Mouse (Mus musculus): ENCODE measurements around the gene Tiam1. TPM values are rescaled to one million over a fixed set of nuclear protein-coding genes. Genes with fewer than 3 reads are reported as not detected.
A peak's percentile ranks its signal among the peaks of the same experiment; 100 is the strongest.

Gene Tiam1
- polyA plus RNA-seq, 1 experiment from 2014 or later, result 18.8 TPM

DNA sequence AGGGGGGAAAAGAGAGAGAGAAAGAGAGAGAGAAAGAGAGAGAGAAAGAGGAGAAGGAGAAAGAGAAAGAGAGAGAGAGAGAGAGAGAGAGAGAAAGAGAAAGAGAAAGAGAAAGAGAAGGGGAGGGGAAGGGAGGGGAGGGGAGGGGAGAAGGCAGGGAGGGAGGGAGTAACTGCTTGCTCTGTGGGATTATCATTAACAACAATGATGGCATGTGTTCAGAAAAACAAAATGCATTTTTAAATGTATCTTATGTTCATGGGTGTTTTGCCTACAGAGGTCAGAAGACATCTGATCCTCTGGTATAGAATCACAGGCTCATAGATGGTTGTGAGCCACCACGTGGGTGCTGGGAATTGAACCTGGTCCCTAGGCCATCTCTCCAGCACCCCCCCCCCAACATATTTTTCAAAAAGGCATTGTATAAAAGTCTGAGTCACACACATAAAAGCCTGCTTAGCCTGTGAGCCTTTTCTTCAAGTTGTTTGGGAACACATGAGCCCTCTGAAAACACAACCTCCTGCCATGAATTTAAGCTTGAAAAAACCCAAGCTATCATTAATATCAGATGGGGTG lies 237.8 kb downstream of the Tiam1 start:
- no peaks in the 10 kb centered on the region for H3K9me3 ChIP-seq (ENCODE audit: control insufficient read depth, low read length)
- TF ChIP-seq EP300 (optimal IDR thresholded peaks at IDR 0.05), result no peak
- no peak for TF ChIP-seq CTCF (IDR thresholded peaks at IDR 0.05; ENCODE audit: low read depth)
- DNase-seq (ENCODE audit: low spot score) (no peak), ATAC-seq (ENCODE audit: low FRiP score, low TSS enrichment) (no peak)
- WGBS, result 86% methylated on average over 1 of the region's 1 CpGs
- no peak overlapping the region for H3K9ac ChIP-seq (ENCODE audit: low read length)
- no peak overlapping the region for H3K27ac ChIP-seq (replicated peaks)
- no peak overlapping the region for H3K4me2 ChIP-seq (replicated peaks; ENCODE audit: low read depth)
- no peaks in the 10 kb centered on the region for H3K27me3 ChIP-seq (ENCODE audit: control insufficient read depth, insufficient read depth, low read length)
- H3K4me1 ChIP-seq (replicated peaks; ENCODE audit: control insufficient read depth, insufficient read depth), result no peaks in the 10 kb centered on the region
- H3K4me3 ChIP-seq (ENCODE audit: low read depth, low read length), result no peak overlapping the region
- H3K36me3 ChIP-seq (ENCODE audit: control insufficient read depth, insufficient read depth, low read length), result no peaks in the 10 kb centered on the region

GRCm38 (mm10) chr16:89904121-89904520 lies 239.4 kb downstream of the Tiam1 start:
- ATAC-seq (ENCODE audit: low FRiP score, low TSS enrichment) (no peak), DNase-seq (ENCODE audit: low spot score) (no peak)
- 92% methylated on average over 12 of the region's 12 CpGs for WGBS
- Histone ChIP-seq H3K9ac (ENCODE audit: low read length) (no peak overlapping the region), H3K36me3 (ENCODE audit: control insufficient read depth, insufficient read depth, low read length) (no peaks in the 10 kb centered on the region), H3K9me3 (ENCODE audit: control insufficient read depth, low read length) (no peaks in the 10 kb centered on the region), H3K27me3 (ENCODE audit: control insufficient read depth, insufficient read depth, low read length) (no peaks in the 10 kb centered on the region), H3K4me2 (replicated peaks; ENCODE audit: low read depth) (no peak overlapping the region), H3K27ac (replicated peaks) (no peak overlapping the region), H3K4me3 (ENCODE audit: low read depth, low read length) (no peak overlapping the region), H3K4me1 (replicated peaks; ENCODE audit: control insufficient read depth, insufficient read depth) (no peaks in the 10 kb centered on the region)
- TF ChIP-seq EP300 (optimal IDR thresholded peaks at IDR 0.05), result no peak
- TF ChIP-seq CTCF (IDR thresholded peaks at IDR 0.05; ENCODE audit: low read depth), result no peak

- no peaks in the 10 kb centered on the region for H3K27me3 ChIP-seq (ENCODE audit: control insufficient read depth, insufficient read depth, low read length)
- H3K27ac ChIP-seq (replicated peaks), result no peak overlapping the region
- H3K4me3 ChIP-seq (ENCODE audit: low read depth, low read length), result no peak overlapping the region
- H3K9ac ChIP-seq (ENCODE audit: low read length), result no peak overlapping the region
- H3K36me3 ChIP-seq (ENCODE audit: control insufficient read depth, insufficient read depth, low read length), result no peaks in the 10 kb centered on the region
- no peak for DNase-seq (ENCODE audit: low spot score)
- ATAC-seq (ENCODE audit: low FRiP score, low TSS enrichment), result no peak
- H3K4me2 ChIP-seq (replicated peaks; ENCODE audit: low read depth), result no peak overlapping the region
- WGBS, result 93% methylated on average over 12 of the region's 12 CpGs
- no peaks in the 10 kb centered on the region for H3K9me3 ChIP-seq (ENCODE audit: control insufficient read depth, low read length)
- H3K4me1 ChIP-seq (replicated peaks; ENCODE audit: control insufficient read depth, insufficient read depth), result no peaks in the 10 kb centered on the region
- TF ChIP-seq CTCF (IDR thresholded peaks at IDR 0.05; ENCODE audit: low read depth) (peak; percentile 39), EP300 (optimal IDR thresholded peaks at IDR 0.05) (no peak)
These were observed 240.8 kb downstream of the Tiam1 start for GRCm38 (mm10) chr16:89902578-89903304.

DNA sequence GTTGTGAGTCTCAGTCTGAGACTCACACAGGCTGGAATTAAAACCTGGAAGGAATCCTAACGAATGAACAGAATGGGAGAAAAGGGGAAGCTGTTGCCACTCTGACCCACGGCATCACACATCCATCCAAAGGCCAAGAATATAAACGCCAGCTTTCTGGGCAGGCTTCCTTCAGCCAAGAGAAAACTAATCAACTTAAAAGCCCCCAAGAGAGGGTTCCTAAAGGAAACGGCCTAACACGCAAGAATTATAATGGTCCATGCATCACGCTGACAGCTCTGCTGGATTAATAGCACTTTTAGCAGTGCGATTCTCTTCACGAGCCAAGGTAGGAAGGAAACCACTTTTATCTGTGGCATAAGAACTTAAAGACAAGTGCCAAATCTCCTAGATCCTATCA lies 242.9 kb downstream of the Tiam1 start:
- DNase-seq (ENCODE audit: low spot score), result no peak
- Histone ChIP-seq H3K4me2 (replicated peaks; ENCODE audit: low read depth) (no peak overlapping the region), H3K27ac (replicated peaks) (no peak overlapping the region), H3K9me3 (ENCODE audit: control insufficient read depth, low read length) (no peaks in the 10 kb centered on the region), H3K9ac (ENCODE audit: low read length) (no peak overlapping the region), H3K36me3 (ENCODE audit: control insufficient read depth, insufficient read depth, low read length) (0 out of 2 replicates have a peak, but pooled peaks cover 2% of the 10 kb centered on the region), H3K4me3 (ENCODE audit: low read depth, low read length) (no peak overlapping the region), H3K4me1 (replicated peaks; ENCODE audit: control insufficient read depth, insufficient read depth) (no peaks in the 10 kb centered on the region), H3K27me3 (ENCODE audit: control insufficient read depth, insufficient read depth, low read length) (no peaks in the 10 kb centered on the region)
- WGBS, result 24% methylated on average over 8 of the region's 8 CpGs
- no peak for ATAC-seq (ENCODE audit: low FRiP score, low TSS enrichment)
- TF ChIP-seq CTCF (IDR thresholded peaks at IDR 0.05; ENCODE audit: low read depth) (no peak), EP300 (optimal IDR thresholded peaks at IDR 0.05) (no peak)

DNA sequence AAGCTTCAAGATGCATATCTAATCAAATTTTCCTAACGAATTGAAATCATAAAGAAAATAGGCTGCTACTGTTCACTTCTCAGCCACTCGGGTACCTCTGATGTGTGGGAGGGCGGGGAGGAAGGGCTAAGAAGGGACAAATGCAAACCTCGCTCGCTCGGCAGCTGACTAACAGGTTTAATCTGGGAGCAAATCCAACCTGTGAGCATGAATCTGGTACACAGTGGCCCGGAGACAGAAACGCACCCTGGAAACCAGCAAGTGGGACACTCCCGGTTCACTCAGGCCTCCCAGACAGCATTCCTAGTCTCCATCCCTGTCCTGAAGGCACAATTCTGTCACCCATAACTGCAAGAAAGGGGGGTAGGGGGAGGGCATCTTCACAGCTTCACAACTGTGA lies 244.4 kb downstream of the Tiam1 start:
- 57% methylated on average over 9 of the region's 9 CpGs for WGBS
- Histone ChIP-seq H3K27ac (replicated peaks) (no peak overlapping the region), H3K9ac (ENCODE audit: low read length) (no peak overlapping the region), H3K27me3 (ENCODE audit: control insufficient read depth, insufficient read depth, low read length) (no peaks in the 10 kb centered on the region), H3K4me3 (ENCODE audit: low read depth, low read length) (no peak overlapping the region), H3K9me3 (ENCODE audit: control insufficient read depth, low read length) (no peaks in the 10 kb centered on the region), H3K4me2 (replicated peaks; ENCODE audit: low read depth) (no peak overlapping the region), H3K36me3 (ENCODE audit: control insufficient read depth, insufficient read depth, low read length) (0 out of 2 replicates have a peak, but pooled peaks cover 2% of the 10 kb centered on the region), H3K4me1 (replicated peaks; ENCODE audit: control insufficient read depth, insufficient read depth) (no peaks in the 10 kb centered on the region)
- DNase-seq (ENCODE audit: low spot score) (no peak), ATAC-seq (ENCODE audit: low FRiP score, low TSS enrichment) (no peak; the same call in 1 of the 2 replicates)
- TF ChIP-seq CTCF (IDR thresholded peaks at IDR 0.05; ENCODE audit: low read depth) (no peak), EP300 (optimal IDR thresholded peaks at IDR 0.05) (no peak)

DNA sequence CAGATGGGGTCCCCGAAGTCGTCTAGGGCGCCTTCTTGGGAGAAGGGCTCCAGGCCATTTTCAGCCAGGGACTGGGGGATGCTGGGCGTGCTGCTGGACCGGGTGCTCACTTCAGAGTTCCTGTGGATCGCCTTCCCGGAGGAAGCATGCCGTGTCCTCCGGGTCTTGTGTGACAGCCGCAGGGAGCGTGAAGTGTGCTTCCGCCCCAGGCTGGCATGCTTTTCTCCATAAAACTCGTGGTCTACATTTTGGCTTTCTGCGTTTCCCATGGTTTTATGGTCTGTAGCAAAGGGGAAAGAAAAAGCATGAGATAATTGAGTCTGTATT lies 245.3 kb downstream of the Tiam1 start:
- H3K27me3 ChIP-seq (ENCODE audit: control insufficient read depth, insufficient read depth, low read length), result no peaks in the 10 kb centered on the region
- DNase-seq (ENCODE audit: low spot score) (no peak), ATAC-seq (ENCODE audit: low FRiP score, low TSS enrichment) (no peak)
- no peak overlapping the region for H3K27ac ChIP-seq (replicated peaks)
- no peak overlapping the region; the same call in 1 of the 2 replicates for H3K4me2 ChIP-seq (replicated peaks; ENCODE audit: low read depth)
- H3K9ac ChIP-seq (ENCODE audit: low read length), result no peak overlapping the region
- H3K9me3 ChIP-seq (ENCODE audit: control insufficient read depth, low read length), result no peaks in the 10 kb centered on the region
- no peak for TF ChIP-seq EP300 (optimal IDR thresholded peaks at IDR 0.05)
- no peak for TF ChIP-seq CTCF (IDR thresholded peaks at IDR 0.05; ENCODE audit: low read depth)
- no peaks in the 10 kb centered on the region for H3K4me1 ChIP-seq (replicated peaks; ENCODE audit: control insufficient read depth, insufficient read depth)
- 0 out of 2 replicates have a peak, but pooled peaks cover 2% of the 10 kb centered on the region for H3K36me3 ChIP-seq (ENCODE audit: control insufficient read depth, insufficient read depth, low read length)
- WGBS, result 91% methylated on average over 14 of the region's 14 CpGs
- H3K4me3 ChIP-seq (ENCODE audit: low read depth, low read length), result no peak overlapping the region

Data from stomach, postnatal 0 days (tissue).